Mouse (Mus musculus) heart, embryonic 15.5 days (tissue): Measurements from ENCODE around the gene Pard3b. TPM values are rescaled to one million over a fixed set of nuclear protein-coding genes. Genes with fewer than 3 reads are reported as not detected.

ENCODE experiments used
- ATAC-seq: fragments of 200-750 bp; cut with Nextera tagmentation; replicated peaks from 2 replicates; pipeline ENCODE4 v1.8.0; 2017; ENCODE audit warnings: low read depth, moderate TSS enrichment; ENCODE audit not compliant: insufficient number of reproducible peaks, insufficient read depth, low FRiP score
- H3K27ac ChIP-seq: fragments of 300-500 bp; sonication (generic); 2 replicates; pipeline ENCODE4 v1.5.1; 2015; ENCODE audit warnings: mild to moderate bottlenecking, inconsistent platforms
- H3K27me3 ChIP-seq: fragments of 300-500 bp; sonication (generic); 2 replicates; pipeline ENCODE4 v1.6.1; 2015; ENCODE audit warnings: inconsistent platforms
- H3K36me3 ChIP-seq: fragments of 300-500 bp; sonication (generic); 2 replicates; pipeline ENCODE4 v1.6.1; 2015; ENCODE audit warnings: mild to moderate bottlenecking, inconsistent platforms
- H3K4me1 ChIP-seq: fragments of 300-500 bp; sonication (generic); replicated peaks from 2 replicates; pipeline ENCODE4 v1.6.1; 2015; ENCODE audit warnings: inconsistent platforms
- H3K4me2 ChIP-seq: fragments of 300-500 bp; sonication (generic); 2 replicates; pipeline ENCODE4 v1.6.1; 2015; ENCODE audit warnings: inconsistent platforms, mild to moderate bottlenecking, moderate library complexity
- H3K4me3 ChIP-seq: fragments of 300-500 bp; sonication (generic); 2 replicates; pipeline ENCODE4 v1.5.1; 2015; ENCODE audit warnings: mild to moderate bottlenecking, inconsistent platforms
- H3K9ac ChIP-seq: fragments of 300-500 bp; sonication (generic); 2 replicates; pipeline ENCODE4 v1.6.1; 2015; ENCODE audit warnings: mild to moderate bottlenecking, inconsistent platforms
- H3K9me3 ChIP-seq: fragments of 300-500 bp; sonication (generic); replicated peaks from 2 replicates; pipeline ENCODE4 v1.6.1; 2016; ENCODE audit warnings: inconsistent platforms
- WGBS: fragments of 180-500 bp; shearing (Covaris S2); methylation state at CpG from one replicate; pipeline ENCODE4 v1.1.7; 2015; ENCODE audit warnings: mixed read lengths; 5-methylcytosine and 5-hydroxymethylcytosine counted together
- polyA plus RNA-seq: library from polyadenylated mRNA; unstranded; fragments of >200 nt; fragmentation: Nextera tagmentation; extraction: Ambion mirVana; gene quantifications from 2 replicates; pipeline ENCODE4 v1.2.1, GENCODE M21; 2015

The Pard3b gene
- polyA plus RNA-seq, 1 experiment from 2014 or later, result 14.2 TPM

DNA sequence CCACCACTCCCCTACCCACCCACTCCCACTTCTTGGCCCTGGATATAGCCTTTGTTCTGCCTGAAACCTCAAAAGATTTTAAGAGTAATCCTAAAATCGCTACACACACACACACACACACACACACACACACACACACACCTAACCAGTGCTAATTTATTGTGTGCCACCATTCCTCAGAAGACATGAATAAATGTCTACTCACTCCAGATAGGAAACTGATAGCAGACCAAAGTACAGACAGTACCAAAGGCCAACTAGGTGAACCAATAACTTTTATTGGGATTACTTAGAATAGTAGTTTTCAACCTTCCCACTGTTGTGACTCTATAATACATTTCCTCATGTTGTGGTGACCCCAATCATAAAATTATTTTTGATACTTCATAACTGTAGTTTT lies 483.8 kb downstream of the Pard3b start:
- WGBS, result 73% methylated on average over 1 of the region's 1 CpGs
- no peak overlapping the region for H3K4me2 ChIP-seq
- H3K36me3 ChIP-seq, result no peaks in the 10 kb centered on the region
- no peak overlapping the region for H3K4me3 ChIP-seq
- H3K4me1 ChIP-seq, result no peaks in the 10 kb centered on the region
- H3K9me3 ChIP-seq, result no peaks in the 10 kb centered on the region
- H3K27ac ChIP-seq, result no peak overlapping the region
- no peak for ATAC-seq
- H3K9ac ChIP-seq, result no peak overlapping the region
- no peaks in the 10 kb centered on the region for H3K27me3 ChIP-seq

DNA sequence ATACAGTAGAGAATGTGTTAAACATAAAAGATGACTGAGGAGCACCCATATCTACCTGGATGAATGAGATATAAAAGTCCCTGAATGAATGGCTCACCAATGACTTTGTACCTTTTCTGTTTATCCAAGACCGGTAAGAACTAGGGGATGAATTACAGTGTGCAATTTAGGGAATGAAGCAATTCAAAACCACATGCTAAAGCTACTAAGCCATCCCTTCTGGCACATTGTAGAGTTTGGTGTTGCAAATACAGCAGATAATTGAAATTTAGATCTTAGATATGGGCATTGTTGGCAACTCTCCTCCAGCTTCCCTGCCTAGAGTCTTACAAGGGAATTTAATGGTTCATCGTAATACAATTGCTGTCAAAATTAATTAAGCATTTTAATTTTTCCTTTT lies 490.6 kb downstream of the Pard3b start:
- Histone ChIP-seq H3K4me3 (no peak overlapping the region), H3K4me2 (no peak overlapping the region), H3K9ac (no peak overlapping the region), H3K27ac (no peak overlapping the region), H3K4me1 (no peaks in the 10 kb centered on the region), H3K27me3 (no peaks in the 10 kb centered on the region), H3K36me3 (no peaks in the 10 kb centered on the region), H3K9me3 (no peaks in the 10 kb centered on the region)
- 93% methylated on average over 2 of the region's 2 CpGs for WGBS
- no peak for ATAC-seq

DNA sequence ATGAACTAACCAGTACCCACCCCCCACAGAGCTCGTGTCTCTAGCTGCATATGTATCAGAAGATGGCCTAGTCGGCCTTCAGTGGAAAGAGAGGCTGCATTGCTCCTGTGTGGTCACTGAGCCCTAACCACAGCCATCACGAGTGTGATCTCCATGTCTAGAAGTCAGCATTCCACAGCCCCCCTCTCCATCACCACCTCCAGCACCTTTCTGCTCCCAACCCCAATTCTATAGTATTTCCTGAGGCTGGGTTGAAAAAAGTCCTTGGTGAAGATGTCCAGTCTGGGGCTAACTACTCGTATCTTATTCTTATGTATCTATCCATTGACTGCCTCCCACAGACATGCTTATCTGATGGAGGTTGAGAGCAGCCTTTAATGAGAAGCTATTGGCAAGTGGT lies 509.5 kb downstream of the Pard3b start:
- H3K4me2 ChIP-seq, result no peak overlapping the region
- no peaks in the 10 kb centered on the region for H3K36me3 ChIP-seq

DNA sequence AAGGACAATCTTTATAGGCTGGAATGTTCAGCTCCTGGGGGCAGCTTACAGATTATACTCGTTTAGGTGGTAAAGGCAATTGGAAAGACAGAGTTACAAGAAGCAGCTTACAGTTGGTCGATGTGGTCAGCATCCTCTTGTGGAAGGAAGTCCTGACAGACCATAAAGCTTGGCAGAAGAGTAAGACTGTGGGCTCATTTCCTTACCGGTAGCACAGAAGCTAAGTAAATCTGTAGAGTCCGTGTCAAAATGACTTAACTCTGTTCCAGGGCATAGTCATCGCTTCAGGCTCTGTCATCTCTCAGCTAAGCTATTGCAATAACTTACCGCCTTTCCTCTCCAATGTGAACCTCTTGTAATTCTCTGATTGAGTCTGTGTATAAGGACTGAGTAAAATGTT lies 510.2 kb downstream of the Pard3b start:
- no peaks in the 10 kb centered on the region for H3K27me3 ChIP-seq
- no peaks in the 10 kb centered on the region for H3K4me1 ChIP-seq
- WGBS, result 74% methylated on average over 6 of the region's 6 CpGs
- H3K27ac ChIP-seq, result no peak overlapping the region
- ATAC-seq, result no peak
- H3K36me3 ChIP-seq, result no peaks in the 10 kb centered on the region
- H3K9me3 ChIP-seq, result no peaks in the 10 kb centered on the region
- H3K4me3 ChIP-seq, result no peak overlapping the region
- no peak overlapping the region for H3K9ac ChIP-seq
- no peak overlapping the region for H3K4me2 ChIP-seq

More for the DNA sequence above, 509.5 kb downstream of the Pard3b start:
- H3K9ac ChIP-seq, result no peak overlapping the region
- no peaks in the 10 kb centered on the region for H3K4me1 ChIP-seq
- no peak overlapping the region for H3K27ac ChIP-seq
- WGBS, result 70% methylated on average over 4 of the region's 4 CpGs
- no peaks in the 10 kb centered on the region for H3K9me3 ChIP-seq
- no peak for ATAC-seq
- H3K4me3 ChIP-seq, result no peak overlapping the region
- H3K27me3 ChIP-seq, result no peaks in the 10 kb centered on the region

DNA sequence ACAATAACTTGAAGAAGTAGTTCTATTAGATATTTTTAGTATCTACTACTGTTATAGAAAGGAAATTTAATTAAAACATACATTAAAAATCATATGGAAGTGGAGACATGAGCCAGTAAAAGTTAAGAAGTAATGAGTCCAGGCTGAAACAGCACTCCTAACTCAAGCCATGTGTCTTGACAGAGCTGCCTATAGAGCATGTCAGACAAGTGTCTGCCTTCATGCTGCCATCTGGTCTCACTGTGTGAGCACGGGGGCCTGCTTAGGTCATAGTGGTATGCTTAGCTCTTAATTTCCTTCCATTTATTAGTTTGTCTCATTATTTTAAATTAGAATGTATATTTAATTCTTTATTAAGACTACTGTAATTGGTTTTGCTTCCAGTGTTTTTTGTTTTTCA lies 517.3 kb downstream of the Pard3b start:
- no peak for ATAC-seq
- H3K27me3 ChIP-seq, result no peaks in the 10 kb centered on the region
- H3K27ac ChIP-seq, result no peak overlapping the region
- no peak overlapping the region for H3K9ac ChIP-seq
- H3K9me3 ChIP-seq, result no peaks in the 10 kb centered on the region
- no peak overlapping the region for H3K4me2 ChIP-seq
- H3K4me3 ChIP-seq, result no peak overlapping the region
- 80% methylated on average over 1 of the region's 1 CpGs for WGBS
- no peaks in the 10 kb centered on the region for H3K36me3 ChIP-seq
- H3K4me1 ChIP-seq, result no peaks in the 10 kb centered on the region

DNA sequence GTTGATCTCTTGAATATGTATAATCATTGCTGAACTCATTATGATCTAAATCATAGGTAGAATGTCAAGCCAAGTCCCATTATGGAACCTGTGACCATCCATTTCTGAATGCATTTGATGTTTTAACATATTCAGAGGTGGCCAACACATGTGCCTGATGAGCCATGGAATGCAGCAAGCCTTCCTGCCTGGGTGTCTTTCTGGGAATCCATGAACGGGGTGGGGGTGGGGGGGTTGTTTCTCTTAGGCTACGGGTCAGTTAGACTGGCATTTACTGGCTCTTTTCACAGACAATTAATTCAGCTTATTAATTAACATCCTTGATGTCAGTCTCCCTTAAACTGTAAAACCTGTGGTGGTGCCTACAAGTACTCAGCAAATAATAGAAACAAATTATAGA lies 521.0 kb downstream of the Pard3b start:
- H3K9ac ChIP-seq, result no peak overlapping the region
- 78% methylated on average over 2 of the region's 2 CpGs for WGBS
- no peaks in the 10 kb centered on the region for H3K4me1 ChIP-seq
- ATAC-seq, result no peak
- no peak overlapping the region for H3K4me3 ChIP-seq
- H3K4me2 ChIP-seq, result no peak overlapping the region
- H3K9me3 ChIP-seq, result no peaks in the 10 kb centered on the region
- no peaks in the 10 kb centered on the region for H3K27me3 ChIP-seq
- H3K36me3 ChIP-seq, result no peaks in the 10 kb centered on the region
- H3K27ac ChIP-seq, result no peak overlapping the region

DNA sequence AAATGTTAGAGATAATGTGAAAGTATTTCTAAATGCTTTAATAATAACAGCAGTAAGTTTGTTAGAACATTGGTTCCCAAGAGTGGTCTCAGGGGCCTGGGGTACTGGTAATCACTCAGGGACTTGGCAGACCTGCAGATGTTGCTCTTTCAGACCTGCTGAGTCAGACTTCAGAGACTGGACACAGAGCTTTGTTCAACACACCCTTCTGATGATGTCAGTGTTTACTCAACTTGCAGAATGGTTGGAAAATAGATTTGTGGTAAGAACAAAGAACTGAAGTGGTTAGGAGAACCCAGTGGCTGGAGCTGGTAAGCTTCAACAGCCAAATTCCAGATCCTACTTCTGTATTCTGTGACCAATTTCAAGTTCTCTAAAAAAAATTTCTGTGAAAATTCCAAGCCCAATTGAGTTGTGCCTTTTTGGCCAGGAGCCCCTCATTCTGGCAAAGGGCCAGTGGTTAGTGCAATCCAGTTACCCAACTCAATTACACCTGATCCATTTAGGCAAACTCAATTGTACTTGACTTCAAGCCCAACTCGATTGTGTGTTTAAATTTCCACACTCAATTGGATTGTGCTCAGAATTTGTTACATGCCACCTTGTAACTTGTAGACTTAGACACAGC lies 536.5 kb downstream of the Pard3b start:
- 71% methylated on average over 1 of the region's 1 CpGs for WGBS
- no peak for ATAC-seq

DNA sequence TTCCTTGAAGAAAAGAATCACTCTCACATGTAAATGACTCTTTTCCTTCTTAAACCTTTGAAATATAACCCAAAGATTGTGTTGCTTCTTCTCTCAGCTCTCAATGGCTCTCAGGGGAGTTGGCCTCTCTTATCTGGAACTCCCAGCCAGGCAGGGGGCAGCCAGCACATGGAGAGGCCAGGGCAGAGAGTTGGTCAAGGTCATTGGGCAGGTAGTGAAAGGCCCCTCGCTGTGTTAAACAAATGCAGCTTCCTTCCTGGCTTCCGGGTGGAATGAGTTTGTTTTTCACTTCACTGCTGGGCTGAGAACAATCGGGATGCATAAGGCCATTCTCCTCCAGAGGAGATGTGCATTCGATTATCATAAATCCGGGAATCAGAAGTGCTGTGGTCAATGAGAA lies 543.0 kb downstream of the Pard3b start:
- Histone ChIP-seq H3K27ac (peak overlapping the region; percentile 27; the same call in 1 of the 2 replicates), H3K4me2 (0 out of 2 replicates have a peak overlapping the region, but pooled peaks have one; percentile 10)

More for the DNA sequence above, 536.5 kb downstream of the Pard3b start:
- no peaks in the 10 kb centered on the region for H3K9me3 ChIP-seq
- no peak overlapping the region for H3K9ac ChIP-seq
- no peak overlapping the region for H3K4me2 ChIP-seq
- H3K27me3 ChIP-seq, result no peaks in the 10 kb centered on the region
- H3K4me3 ChIP-seq, result no peak overlapping the region
- no peaks in the 10 kb centered on the region for H3K36me3 ChIP-seq
- H3K4me1 ChIP-seq, result no peaks in the 10 kb centered on the region
- no peak overlapping the region for H3K27ac ChIP-seq

DNA sequence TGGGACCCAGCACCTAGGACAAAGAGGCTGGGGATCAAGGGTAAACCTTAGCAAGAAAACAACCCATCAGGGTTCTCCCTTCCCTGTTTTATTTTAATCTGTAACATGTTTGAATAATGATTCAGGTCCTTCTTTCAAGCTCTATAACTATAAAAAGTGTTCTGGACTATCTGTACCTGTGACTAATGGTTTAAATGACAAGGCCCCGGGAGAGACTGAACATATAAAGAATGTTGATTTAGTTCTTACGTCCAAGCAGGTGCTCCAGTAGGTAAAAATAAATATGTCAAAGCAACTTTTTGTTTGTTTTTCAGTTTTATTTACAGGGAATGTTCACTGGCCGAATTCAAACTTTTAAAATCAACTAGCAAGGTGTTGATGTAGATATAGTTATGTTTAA lies 544.0 kb downstream of the Pard3b start:
- H3K4me1 ChIP-seq, result peaks cover 7% of the 10 kb centered on the region
- no peak overlapping the region for H3K27ac ChIP-seq
- no peak for ATAC-seq
- no peaks in the 10 kb centered on the region for H3K9me3 ChIP-seq
- H3K36me3 ChIP-seq, result no peaks in the 10 kb centered on the region
- H3K9ac ChIP-seq, result no peak overlapping the region
- H3K27me3 ChIP-seq, result no peaks in the 10 kb centered on the region
- 73% methylated on average over 3 of the region's 3 CpGs for WGBS
- no peak overlapping the region for H3K4me3 ChIP-seq
- H3K4me2 ChIP-seq, result no peak overlapping the region

More for the DNA sequence above, 543.0 kb downstream of the Pard3b start:
- no peaks in the 10 kb centered on the region for H3K9me3 ChIP-seq
- H3K4me1 ChIP-seq, result peaks cover 7% of the 10 kb centered on the region
- no peaks in the 10 kb centered on the region for H3K36me3 ChIP-seq
- H3K4me3 ChIP-seq, result no peak overlapping the region
- no peak; the same call in 1 of the 2 replicates for ATAC-seq
- 14% methylated on average over 5 of the region's 5 CpGs for WGBS
- no peak overlapping the region for H3K9ac ChIP-seq
- no peaks in the 10 kb centered on the region for H3K27me3 ChIP-seq

DNA sequence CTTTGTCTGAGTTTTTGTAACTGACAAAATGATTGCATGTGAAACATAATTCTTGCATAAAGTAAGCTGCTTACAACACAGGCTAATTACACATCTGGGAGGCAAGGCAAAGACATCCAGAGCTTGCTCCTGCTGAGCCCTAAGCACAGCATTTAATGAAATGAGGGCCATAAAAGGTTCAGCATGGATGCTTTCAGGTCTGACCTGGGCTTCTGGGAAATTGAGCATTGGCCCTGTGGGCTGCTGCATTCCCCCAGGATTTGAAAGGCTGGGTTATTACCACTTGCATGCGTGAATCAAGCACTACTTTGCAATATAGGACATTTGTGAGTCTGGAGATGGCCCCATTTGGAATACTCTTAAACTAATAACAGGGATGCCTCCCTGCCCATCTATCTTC lies 552.2 kb downstream of the Pard3b start:
- 79% methylated on average over 1 of the region's 1 CpGs for WGBS
- H3K27ac ChIP-seq, result no peak overlapping the region
- no peak for ATAC-seq

DNA sequence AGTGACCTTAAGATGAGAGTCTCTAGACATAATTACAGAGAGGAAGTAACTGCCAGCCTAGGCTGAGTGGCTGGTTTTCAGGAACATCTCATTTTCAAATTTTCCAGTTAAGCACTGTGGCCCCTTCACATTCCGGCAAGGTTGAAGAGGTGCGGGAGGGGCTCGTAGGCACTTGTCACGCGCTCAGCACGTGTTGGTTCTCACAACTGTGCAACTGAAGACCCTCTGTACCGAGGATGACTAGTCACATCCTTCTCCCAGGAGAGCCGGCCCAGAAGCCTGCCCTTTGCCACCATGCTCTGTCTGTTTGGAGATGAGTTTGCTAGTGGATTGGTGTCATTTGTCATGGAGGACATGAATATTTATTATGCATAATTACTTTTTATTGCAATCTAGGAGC lies 558.9 kb downstream of the Pard3b start:
- no peak for ATAC-seq
- Histone ChIP-seq H3K4me2 (no peak overlapping the region), H3K27ac (no peak overlapping the region), H3K4me3 (no peak overlapping the region), H3K9me3 (no peaks in the 10 kb centered on the region), H3K36me3 (no peaks in the 10 kb centered on the region), H3K4me1 (no peaks in the 10 kb centered on the region), H3K9ac (no peak overlapping the region), H3K27me3 (no peaks in the 10 kb centered on the region)
- 78% methylated on average over 8 of the region's 8 CpGs for WGBS

More for the DNA sequence above, 552.2 kb downstream of the Pard3b start:
- no peak overlapping the region for H3K9ac ChIP-seq
- H3K4me3 ChIP-seq, result no peak overlapping the region
- H3K4me2 ChIP-seq, result no peak overlapping the region
- H3K9me3 ChIP-seq, result no peaks in the 10 kb centered on the region
- no peaks in the 10 kb centered on the region for H3K4me1 ChIP-seq
- H3K36me3 ChIP-seq, result no peaks in the 10 kb centered on the region
- no peaks in the 10 kb centered on the region for H3K27me3 ChIP-seq

DNA sequence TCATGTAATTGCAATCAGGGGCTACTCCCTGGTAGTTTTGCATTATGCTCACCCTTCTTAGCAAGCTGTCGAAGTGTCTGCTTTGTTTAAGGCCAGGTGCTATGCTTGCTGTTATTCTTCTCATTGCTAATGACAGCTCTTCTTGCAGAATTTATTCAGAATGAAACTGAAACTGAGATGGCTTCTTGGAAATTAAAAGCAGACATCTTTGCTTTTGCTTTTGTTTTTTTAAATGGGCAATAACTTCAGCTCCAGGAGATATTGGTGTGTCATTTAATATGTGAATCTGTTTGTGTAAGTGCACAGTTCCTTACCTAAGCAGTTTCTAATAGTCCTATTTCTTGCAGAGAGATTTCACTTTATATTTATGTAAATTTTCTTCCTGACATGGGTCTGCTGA lies 562.3 kb downstream of the Pard3b start:
- Histone ChIP-seq H3K9me3 (no peaks in the 10 kb centered on the region), H3K27me3 (no peaks in the 10 kb centered on the region), H3K27ac (no peak overlapping the region), H3K4me2 (no peak overlapping the region), H3K36me3 (no peaks in the 10 kb centered on the region), H3K4me3 (no peak overlapping the region), H3K9ac (no peak overlapping the region), H3K4me1 (no peaks in the 10 kb centered on the region)
- no peak for ATAC-seq
- WGBS, result 81% methylated on average over 1 of the region's 1 CpGs
